Mouse (Mus musculus): ENCODE measurements around the gene Vcam1.

- TF ChIP-seq CTCF (IDR thresholded peaks at IDR 0.05; ENCODE audit: borderline replicate concordance, control insufficient read depth, extremely low read depth, insufficient read depth, low read length, poor library complexity) (no peak), POLR2A (IDR thresholded peaks at IDR 0.05; ENCODE audit: control insufficient read depth, extremely low read depth, insufficient read depth, low read length, poor library complexity) (no peak)
Observed at GRCm38 (mm10) chr3:116080166-116080788, 49.2 kb downstream of the Vcam1 start.
